7 mouse cellular contexts compared by ENCODE assay signal in the genomic region with DNA sequence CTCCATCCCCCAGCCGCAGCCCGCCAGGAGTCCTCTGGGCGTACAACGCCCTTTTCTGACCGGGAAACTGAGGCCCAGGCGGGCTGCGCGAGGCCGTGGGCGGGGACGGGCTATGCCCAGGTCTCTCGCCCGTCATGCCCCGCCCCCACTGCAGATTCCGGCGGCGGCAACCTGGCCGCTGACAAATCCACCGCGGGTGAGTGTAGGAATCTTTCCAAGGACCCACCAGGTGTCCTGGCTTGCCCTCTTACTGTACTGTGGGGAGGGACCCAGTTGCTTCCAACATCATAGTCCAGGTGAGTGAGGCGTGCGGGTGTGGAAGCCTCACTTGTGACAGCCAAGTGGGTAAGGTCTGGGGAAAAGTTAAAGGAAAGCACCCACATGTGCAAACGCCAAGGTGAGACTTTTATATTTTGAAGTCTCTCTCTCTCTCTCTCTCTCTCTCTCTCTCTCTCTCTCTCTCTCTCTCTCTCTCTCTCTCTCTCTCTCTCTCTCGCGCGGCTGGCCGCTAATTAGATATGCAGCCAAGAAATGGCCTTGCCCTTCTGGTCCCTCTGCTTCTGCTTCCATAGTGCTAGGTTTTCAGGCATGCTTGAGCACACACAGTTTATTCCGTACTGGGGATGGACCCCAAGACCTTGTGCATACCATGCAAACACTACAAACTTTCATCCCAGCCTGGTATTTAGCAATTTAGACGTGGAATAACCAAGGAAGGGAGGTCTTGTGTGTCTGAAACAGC. TPM values are rescaled to one million over a fixed set of nuclear protein-coding genes. Genes with fewer than 3 reads are reported as not detected.
DNase-seq lines count a peak whose midpoint lies in the region; ATAC-seq and TF ChIP-seq lines count a peak whose summit lies in the region.

No protein-coding gene starts in this region.

- H3K4me1 ChIP-seq in ES-E14 (ENCODE audit: control insufficient read depth in 2 of 2, insufficient read depth in 2 of 2, low read length in 2 of 2, poor library complexity in 1 of 2) = peaks cover 3 to 5% of the 10 kb centered on the region in 2 experiments; a peak in 2 of 4 replicates
- peaks cover 15% of the 10 kb centered on the region for H3K4me1 ChIP-seq in embryonic facial prominence, embryonic 15.5 days

- peak overlapping the region; percentile 82 to 87 for H3K4me3 ChIP-seq in ES-E14 (ENCODE audit: insufficient read depth in 1 of 2, low read depth in 1 of 2, low read length in 2 of 2, poor library complexity in 1 of 2, severe bottlenecking in 1 of 2)
- peak overlapping the region; percentile 84 for H3K4me3 ChIP-seq in embryonic facial prominence, embryonic 15.5 days (replicated peaks)

- no peaks in the 10 kb centered on the region for H3K9me3 ChIP-seq in ES-E14 (ENCODE audit: control insufficient read depth, insufficient read depth, low read depth, low read length)
- H3K9me3 ChIP-seq in embryonic facial prominence, embryonic 15.5 days (replicated peaks) = no peaks in the 10 kb centered on the region

- under 1% methylated on average over 26 of the region's 29 CpGs for WGBS in embryonic facial prominence, embryonic 15.5 days

- H3K27me3 ChIP-seq in embryonic facial prominence, embryonic 15.5 days = no peaks in the 10 kb centered on the region

- ATAC-seq in embryonic facial prominence, embryonic 15.5 days (ENCODE audit: insufficient number of reproducible peaks, low FRiP score, low TSS enrichment, low read depth) = peak; percentile 51

- peak overlapping the region; percentile 87 for H3K4me2 ChIP-seq in embryonic facial prominence, embryonic 15.5 days (replicated peaks)

- peak overlapping the region; percentile 63; the same call in 1 of the 2 replicates for H3K27ac ChIP-seq in ES-E14 (ENCODE audit: insufficient read depth, low read depth, low read length, poor library complexity, severe bottlenecking)
- H3K27ac ChIP-seq in embryonic facial prominence, embryonic 15.5 days (replicated peaks) = peak overlapping the region; percentile 94

- in situ Hi-C loops in ES-E14 (cut with MboI; ENCODE audit: low sequenced_read_pairs in 2 of 2, unreplicated experiment in 2 of 2) = no loop called here

- intact Hi-C loops in heart, postnatal 10 days (cut with DNase I) = no loop called here

- DNase-seq in ES-E14 (ENCODE audit: low read depth, low spot score) = no peak
- peak; percentile 78 to 85 for DNase-seq in adrenal gland, postnatal 36 days
- peak; percentile 68 to 70 for DNase-seq in heart, postnatal 10 days
- DNase-seq in kidney, postnatal 36 days = peak; percentile 65 to 89
- DNase-seq in lung, postnatal 25 days (ENCODE audit: low spot score) = peak; percentile 62
- peak; percentile 60 for DNase-seq in right cerebral cortex, postnatal 4 days

- H3K9ac ChIP-seq in ES-E14 (ENCODE audit: insufficient read depth, low read depth, low read length, poor library complexity, severe bottlenecking) = peak overlapping the region; percentile 76
- H3K9ac ChIP-seq in embryonic facial prominence, embryonic 15.5 days = peak overlapping the region; percentile 96

- H3K36me3 ChIP-seq in ES-E14 (ENCODE audit: control insufficient read depth, insufficient read depth, low read length, poor library complexity, severe bottlenecking) = 0 out of 2 replicates have a peak, but pooled peaks cover 4% of the 10 kb centered on the region
- peaks cover 27% of the 10 kb centered on the region for H3K36me3 ChIP-seq in embryonic facial prominence, embryonic 15.5 days

TF ChIP-seq in ES-E14, 5 proteins besides CTCF, POLR2A, EP300 and RAD21:
- no peak for TF ChIP-seq MAFK (IDR thresholded peaks at IDR 0.05; ENCODE audit: insufficient read depth, low read depth, low read length)
- TF ChIP-seq ZC3H11A (IDR thresholded peaks at IDR 0.05; ENCODE audit: borderline replicate concordance, low read depth, low read length) = no peak
- TF ChIP-seq ZNF384 (IDR thresholded peaks at IDR 0.05; ENCODE audit: low read depth, low read length) = no peak
- no peak for TF ChIP-seq CHD2 (IDR thresholded peaks at IDR 0.05; ENCODE audit: low read depth, low read length)
- TF ChIP-seq HCFC1 (IDR thresholded peaks at IDR 0.05; ENCODE audit: borderline replicate concordance, insufficient read depth, low read length) = no peak

RNA-seq across cellular contexts. Expression of a gene that starts 0.6 kb away (rescaled TPM):
- 4.7 and 5.6 TPM in 2 replicates for total RNA-seq in ES-E14 (2012; rRNA removed)
- 1 to 10 TPM; 9.3 to 9.5 TPM for total RNA-seq in adrenal gland, postnatal 36 days (2021)
- 12.9 and 14.0 TPM in 2 replicates for polyA plus RNA-seq in embryonic facial prominence, embryonic 15.5 days (2015; fragmentation: Nextera tagmentation; extraction: Ambion mirVana)
- 1 to 10 TPM; 4.0 to 7.4 TPM for total RNA-seq in heart, postnatal 10 days (2021)

RNA-seq across cellular contexts. Expression of a gene that starts 11.4 kb away (rescaled TPM):
- 6.4 and 7.3 TPM in 2 replicates for total RNA-seq in ES-E14 (2012; rRNA removed)
- 1 to 10 TPM; 5.9 to 7.6 TPM for total RNA-seq in adrenal gland, postnatal 36 days (2021)
- polyA plus RNA-seq in embryonic facial prominence, embryonic 15.5 days (2015; fragmentation: Nextera tagmentation; extraction: Ambion mirVana) = 8.6 and 10.7 TPM in 2 replicates
- 1 to 10 TPM; 3.9 to 4.4 TPM for total RNA-seq in heart, postnatal 10 days (2021)

RNA-seq across cellular contexts. Expression of a gene that starts 31.7 kb away (rescaled TPM):
- 0.45 and 0.69 TPM in 2 replicates for total RNA-seq in ES-E14 (2012; rRNA removed)
- total RNA-seq in adrenal gland, postnatal 36 days (2021) = under 1 TPM in 1 of 2 experiments, not detected in 1; 0.20 TPM
- polyA plus RNA-seq in embryonic facial prominence, embryonic 15.5 days (2015; fragmentation: Nextera tagmentation; extraction: Ambion mirVana) = 0.20 TPM in 1 of 2 replicates, not detected in the other
- total RNA-seq in heart, postnatal 10 days (2021) = not detected

RNA-seq across cellular contexts. Expression of a gene that starts 32.6 kb away (rescaled TPM):
- 2,698 and 2,854 TPM in 2 replicates for total RNA-seq in ES-E14 (2012; rRNA removed)
- total RNA-seq in adrenal gland, postnatal 36 days (2021) = 100 to 1,000 TPM; 221 to 229 TPM
- polyA plus RNA-seq in embryonic facial prominence, embryonic 15.5 days (2015; fragmentation: Nextera tagmentation; extraction: Ambion mirVana) = 279 and 290 TPM in 2 replicates
- 100 to 1,000 TPM; 148 to 165 TPM for total RNA-seq in heart, postnatal 10 days (2021)

RNA-seq across cellular contexts. Expression of a gene that starts 39.1 kb away (rescaled TPM):
- total RNA-seq in ES-E14 (2012; rRNA removed) = 4.4 and 6.9 TPM in 2 replicates
- under 1 TPM; 0.20 to 0.63 TPM for total RNA-seq in adrenal gland, postnatal 36 days (2021)
- polyA plus RNA-seq in embryonic facial prominence, embryonic 15.5 days (2015; fragmentation: Nextera tagmentation; extraction: Ambion mirVana) = 2.6 and 2.8 TPM in 2 replicates
- under 1 TPM; 0.36 to 0.37 TPM for total RNA-seq in heart, postnatal 10 days (2021)
